Mouse (Mus musculus) gonadal fat pad, adult 2 months (tissue): Measurements from ENCODE around the gene Olfr44. TPM values are rescaled to one million over a fixed set of nuclear protein-coding genes. Genes with fewer than 3 reads are reported as not detected.

Experiments used
- DNase-seq: peaks from one replicate; pipeline ENCODE4 v3.0.0-alpha.2; 2012; ENCODE audit warnings: low read depth
- polyA plus RNA-seq: library from polyadenylated mRNA; depleted of rRNA; stranded (reverse); fragments of >200 nt; gene quantifications from 2 replicates; pipeline ENCODE4 v1.2.3, GENCODE M21; 2012; rRNA removed

Gene Olfr44
- polyA plus RNA-seq = not detected in 2 replicates

- DNase-seq = no peak
Measured at GRCm38 (mm10) chr9:39493895-39494294, at the start of gene Olfr44. TSS of gene Olfr44 (minus strand) at chr9:39493995.

- no peak for DNase-seq
Measured at GRCm38 (mm10) chr9:39523616-39524285, 30.0 kb upstream of the Olfr44 start.

GRCm38 (mm10) chr9:39518595-39518994, 24.8 kb upstream of the Olfr44 start:
- DNase-seq = no peak

- DNase-seq = no peak
Measured at GRCm38 (mm10) chr9:39515531-39515930, 21.7 kb upstream of the Olfr44 start, which contains the start of gene Olfr957. TSS of gene Olfr957 (minus strand) at chr9:39515809.

GRCm38 (mm10) chr9:39509412-39509811, 15.6 kb upstream of the Olfr44 start:
- DNase-seq = no peak

- no peak for DNase-seq
Measured at GRCm38 (mm10) chr9:39508998-39509397, 15.2 kb upstream of the Olfr44 start.

- DNase-seq = no peak
Measured at GRCm38 (mm10) chr9:39471844-39472243, 22.0 kb downstream of the Olfr44 start, which contains the start of gene Olfr955. TSS of gene Olfr955 (minus strand) at chr9:39471944.

- no peak for DNase-seq
Measured at GRCm38 (mm10) chr9:39456401-39456800, 37.4 kb downstream of the Olfr44 start, which contains the start of gene Olfr954. TSS of gene Olfr954 (plus strand) at chr9:39456701.

Other genes starting within 250 kb of the Olfr44 start
- gene Olfr1537, start 244.0 kb downstream of the Olfr44 start, polyA plus RNA-seq = not detected in 2 replicates
- not detected in 2 replicates for gene Olfr945, start 217.2 kb downstream of the Olfr44 start, polyA plus RNA-seq
- gene Olfr948, start 167.9 kb downstream of the Olfr44 start, polyA plus RNA-seq = not detected in 2 replicates
- gene Olfr951, start 106.6 kb downstream of the Olfr44 start, polyA plus RNA-seq = not detected in 2 replicates
- gene Olfr952, start 66.8 kb downstream of the Olfr44 start, polyA plus RNA-seq = not detected in 2 replicates
- gene Olfr954, start 37.3 kb downstream of the Olfr44 start, polyA plus RNA-seq = not detected in 2 replicates
- not detected in 2 replicates for gene Olfr955, start 22.1 kb downstream of the Olfr44 start, polyA plus RNA-seq
- not detected in 2 replicates for gene Olfr957, start 21.8 kb upstream of the Olfr44 start, polyA plus RNA-seq
- gene Olfr958, start 60.1 kb upstream of the Olfr44 start, polyA plus RNA-seq = not detected in 2 replicates
- gene Olfr959, start 81.6 kb upstream of the Olfr44 start, polyA plus RNA-seq = not detected in 2 replicates
- gene AW551984, start 110.4 kb upstream of the Olfr44 start, polyA plus RNA-seq = 0.32 and 0.46 TPM in 2 replicates
- gene Olfr148, start 116.7 kb upstream of the Olfr44 start, polyA plus RNA-seq = not detected in 2 replicates
- gene Olfr960, start 127.4 kb upstream of the Olfr44 start, polyA plus RNA-seq = not detected in 2 replicates
- not detected in 2 replicates for gene Olfr961, start 151.1 kb upstream of the Olfr44 start, polyA plus RNA-seq
- not detected in 2 replicates for gene Olfr963, start 173.2 kb upstream of the Olfr44 start, polyA plus RNA-seq
- gene Olfr149, start 213.1 kb upstream of the Olfr44 start, polyA plus RNA-seq = not detected in 2 replicates
- not detected in 2 replicates for gene Olfr965, start 217.4 kb upstream of the Olfr44 start, polyA plus RNA-seq
- not detected in 2 replicates for gene Olfr150, start 237.0 kb upstream of the Olfr44 start, polyA plus RNA-seq